Mouse (Mus musculus) left cerebral cortex, postnatal 14 days (tissue): ENCODE results near the gene Arhgap23. TPM values are rescaled to one million over a fixed set of nuclear protein-coding genes. Genes with fewer than 3 reads are reported as not detected.
A peak's percentile ranks its signal among the peaks of the same experiment; 100 is the strongest.

Experiments used
- DNase-seq, 2 experiments: peaks; one replicate each; pipeline ENCODE4 v3.0.0; 2021 to 2022; ENCODE audit warnings: low spot score in 2 of 2, mixed read lengths in 1 of 2
- intact Hi-C: fragments of 180-260 bp; cut with DNase I; formaldehyde crosslinking; loops from one replicate; pipeline ENCODE4 v1.15.1; 2025
- long read RNA-seq, 2 experiments: library from polyadenylated mRNA; stranded (forward); transcript quantifications; one replicate each; pipeline ENCODE4 v2.0.0; 2021
- total RNA-seq, 2 experiments: library from RNA; stranded (reverse); gene quantifications; 2 replicates each; pipeline ENCODE4 v1.2.3; 2021

Gene Arhgap23
- total RNA-seq: 10 to 100 TPM; 70.1 to 71.4 TPM
- long read RNA-seq, experiment 1, full-length matches to known transcripts: 5 of 51 reads
- long read RNA-seq, experiment 1, partial matches to known transcripts: 9 of 51 reads
- long read RNA-seq, experiment 1, other reads (novel, unspliced or antisense): 37 of 51 reads
- long read RNA-seq, experiment 2, full-length matches to known transcripts: 1 of 40 reads
- long read RNA-seq, experiment 2, partial matches to known transcripts: 9 of 40 reads
- long read RNA-seq, experiment 2, other reads (novel, unspliced or antisense): 30 of 40 reads

DNA sequence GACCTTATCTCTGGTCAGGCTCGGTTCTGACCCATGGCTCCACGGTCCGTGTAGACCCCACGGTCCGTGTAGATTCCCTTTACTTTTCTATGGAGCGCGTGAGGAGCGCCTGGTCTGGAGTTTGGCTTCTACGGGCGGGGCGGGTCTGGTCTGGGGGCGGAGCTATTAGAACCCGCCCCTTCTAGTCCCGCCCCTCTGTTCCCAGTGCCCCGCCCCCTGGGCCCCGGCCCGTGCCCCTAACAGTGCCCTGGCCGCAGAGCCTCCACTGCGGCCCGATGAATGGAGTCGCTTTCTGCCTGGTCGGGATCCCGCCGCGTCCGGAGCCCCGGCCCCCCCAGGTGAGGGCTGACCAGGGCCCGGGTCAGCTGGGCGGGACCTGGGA lies at the start of gene Arhgap23:
Gene Arhgap23 (plus strand): TSS at position 204 of the 382 bp plus-strand sequence.
- intact Hi-C loops: no loop called here
- DNase-seq: no peak

DNA sequence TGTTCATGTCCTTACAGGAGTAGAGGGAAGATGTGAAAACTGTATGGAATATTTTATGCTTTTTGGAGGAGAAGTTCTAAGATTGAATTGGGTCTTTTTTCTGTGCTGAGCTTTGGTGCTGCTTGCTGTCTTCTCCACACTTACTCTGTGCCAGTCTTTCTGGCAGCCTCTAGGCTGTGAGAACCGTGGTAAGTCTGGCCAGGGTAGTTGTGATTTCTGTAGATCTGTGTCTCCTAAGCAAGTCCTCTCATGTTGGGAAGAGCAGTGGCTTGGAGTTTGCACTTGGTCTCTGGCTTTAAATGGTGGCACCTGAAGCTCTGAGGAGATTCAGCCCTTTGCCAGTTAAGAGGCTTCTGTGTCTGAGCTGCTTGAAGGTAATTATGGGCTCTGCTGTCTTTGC lies 49.8 kb upstream of the Arhgap23 start:
- intact Hi-C loops: loop anchor here (2.0 kb wide), 1 partner anchor 31 kb away; no protein-coding TSS in a partner anchor
- DNase-seq: no peak

DNA sequence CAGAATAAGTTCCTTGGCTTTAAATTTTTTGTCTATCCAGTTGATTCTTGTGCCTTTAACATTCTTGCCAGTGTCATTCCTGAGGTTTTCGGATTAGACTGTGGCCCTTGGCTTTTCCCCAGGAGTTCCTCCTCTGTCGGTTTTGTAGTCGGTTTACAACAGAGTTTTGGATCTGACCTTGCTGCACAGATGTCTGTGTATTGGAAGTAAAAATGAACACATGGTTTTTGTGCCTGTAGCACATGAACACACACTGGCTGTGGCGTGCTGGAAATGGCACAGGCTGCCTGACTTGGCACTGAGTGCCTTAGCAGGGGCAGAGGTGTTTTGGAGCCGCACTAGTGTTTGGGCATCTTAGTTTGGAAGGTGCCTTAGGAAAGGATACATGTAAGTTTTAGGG lies 46.8 kb upstream of the Arhgap23 start:
- intact Hi-C loops: no loop called here

DNA sequence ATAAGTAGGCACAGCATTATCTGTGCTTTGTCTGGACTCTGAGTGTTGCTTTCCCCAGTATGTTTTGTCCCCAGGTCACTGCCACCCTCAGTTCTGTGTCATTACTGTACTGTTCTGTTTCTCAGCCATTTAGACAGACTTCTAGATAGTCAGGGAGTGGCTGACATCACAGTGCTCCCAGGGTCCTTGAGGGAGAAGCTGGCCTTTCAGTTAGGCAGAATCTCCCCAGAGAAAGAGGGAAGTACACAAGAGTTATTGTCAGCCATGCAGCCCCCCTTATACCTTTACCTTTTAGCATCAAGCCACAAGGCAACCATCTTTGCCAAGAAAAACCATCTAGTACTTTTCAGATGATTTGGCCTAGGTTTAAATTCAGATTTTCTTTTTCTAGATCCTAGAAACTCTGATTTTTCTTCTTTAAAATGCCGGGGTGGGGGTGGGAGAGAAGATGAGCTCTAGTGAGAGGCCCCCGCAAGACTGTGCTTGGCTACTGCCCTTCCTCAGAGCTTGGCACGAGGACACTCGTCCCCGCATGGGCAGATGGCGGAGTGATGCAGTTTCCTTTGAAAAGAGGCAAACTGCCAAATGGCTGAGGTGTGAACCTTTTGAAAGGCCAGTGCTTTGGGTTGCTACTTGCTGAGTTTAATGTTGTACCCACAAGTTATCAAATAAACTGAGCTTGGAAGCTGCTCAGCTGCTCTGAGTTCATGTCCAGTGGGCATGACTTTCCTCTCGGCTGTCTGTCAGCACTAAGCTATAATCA lies 44.8 kb upstream of the Arhgap23 start:
- intact Hi-C loops: no loop called here
- peak; percentile 61 to 68 for DNase-seq

More for the DNA sequence above, 46.8 kb upstream of the Arhgap23 start:
- no peak for DNase-seq

DNA sequence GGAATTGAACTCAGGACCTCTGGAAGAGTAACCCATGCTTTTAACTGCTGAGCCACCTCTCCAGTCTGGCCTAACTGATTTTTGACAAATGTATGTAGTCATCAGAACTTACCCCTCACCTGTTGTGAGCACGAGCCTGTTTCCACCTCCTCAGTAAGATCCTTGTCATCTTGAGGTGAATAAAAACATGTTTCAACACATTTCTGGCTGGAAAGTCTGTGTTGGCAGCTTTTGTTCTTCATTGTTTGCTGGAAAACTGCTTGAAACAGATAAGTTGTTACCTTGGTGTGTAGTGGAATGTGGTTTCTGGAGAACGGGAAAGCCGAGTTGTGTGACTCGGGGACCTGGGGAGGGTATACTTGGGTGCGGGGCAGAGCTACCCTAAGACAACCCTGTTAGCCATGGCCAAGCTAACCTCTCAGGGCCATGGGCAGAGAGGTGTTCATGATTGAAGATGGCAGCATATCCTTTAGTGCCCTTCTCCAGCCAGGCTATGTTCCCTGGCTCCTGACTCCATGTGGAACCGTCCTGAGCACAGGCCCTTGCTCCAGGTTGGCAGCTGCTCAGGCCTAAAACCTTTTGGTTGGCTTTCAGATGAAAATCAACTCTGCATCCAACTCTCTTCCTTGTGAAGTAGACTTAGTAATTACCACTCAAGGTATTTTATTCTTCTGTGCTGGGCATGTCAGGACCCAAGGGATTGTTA lies 43.0 kb upstream of the Arhgap23 start:
- no peak for DNase-seq
- intact Hi-C loops: no loop called here

DNA sequence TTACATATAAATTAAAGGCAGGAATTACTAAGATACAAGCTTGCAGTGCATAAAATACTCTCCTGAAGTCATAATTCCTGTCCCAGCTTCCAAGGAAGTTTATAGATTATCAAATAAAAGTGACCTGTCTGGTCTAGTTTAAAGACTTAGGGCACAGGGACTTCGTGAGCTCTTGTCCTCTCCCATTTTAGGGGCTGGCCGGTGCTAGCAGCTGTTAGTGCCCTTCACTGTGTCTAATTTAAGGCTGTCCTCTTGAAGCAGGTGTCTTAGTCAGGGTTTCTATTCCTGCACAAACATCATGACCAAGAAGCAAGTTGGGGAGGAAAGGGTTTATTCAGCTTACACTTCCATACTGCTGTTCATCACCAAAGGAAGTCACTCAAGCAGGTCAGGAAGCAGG lies 41.9 kb upstream of the Arhgap23 start:
- intact Hi-C loops: no loop called here
- no peak for DNase-seq

DNA sequence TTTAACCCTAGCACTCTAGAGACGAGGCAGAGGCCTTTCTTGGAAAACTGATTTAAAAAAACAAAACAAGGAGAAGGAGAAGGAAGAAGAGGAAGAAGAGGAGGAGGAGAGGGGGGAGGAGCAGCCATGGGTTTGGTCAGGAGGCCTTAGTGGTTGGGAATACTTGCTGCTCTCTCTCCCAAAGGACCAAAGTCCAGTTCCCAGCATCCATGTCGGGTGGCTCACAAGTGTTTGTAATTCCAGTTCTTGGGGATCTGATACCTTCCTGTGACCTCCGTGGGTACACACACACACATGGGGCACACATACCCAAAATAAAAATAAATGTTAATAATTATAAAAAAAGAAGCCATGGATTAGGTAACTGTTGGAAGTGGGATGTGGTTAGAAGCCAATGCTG lies 35.3 kb upstream of the Arhgap23 start:
- DNase-seq: no peak
- intact Hi-C loops: no loop called here

DNA sequence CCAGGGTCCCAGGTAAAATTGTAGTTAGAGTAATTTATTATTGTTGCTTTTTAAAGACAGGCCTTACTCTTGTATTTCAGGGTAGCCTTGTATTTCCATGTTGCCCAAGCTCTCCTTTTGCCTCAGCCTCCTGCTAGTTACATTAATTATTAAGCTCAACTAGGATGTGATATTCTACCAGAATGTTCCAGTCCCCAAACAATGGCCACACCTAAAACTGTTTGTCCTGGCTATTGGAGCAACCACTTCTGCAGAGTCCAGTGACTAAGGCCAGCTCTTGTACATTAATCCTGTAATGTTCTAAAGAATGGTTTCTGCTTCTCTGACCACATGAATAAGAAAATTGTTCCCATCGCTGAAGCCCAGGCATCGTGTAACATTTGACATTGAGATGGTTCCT lies 32.3 kb upstream of the Arhgap23 start:
- no peak for DNase-seq

DNA sequence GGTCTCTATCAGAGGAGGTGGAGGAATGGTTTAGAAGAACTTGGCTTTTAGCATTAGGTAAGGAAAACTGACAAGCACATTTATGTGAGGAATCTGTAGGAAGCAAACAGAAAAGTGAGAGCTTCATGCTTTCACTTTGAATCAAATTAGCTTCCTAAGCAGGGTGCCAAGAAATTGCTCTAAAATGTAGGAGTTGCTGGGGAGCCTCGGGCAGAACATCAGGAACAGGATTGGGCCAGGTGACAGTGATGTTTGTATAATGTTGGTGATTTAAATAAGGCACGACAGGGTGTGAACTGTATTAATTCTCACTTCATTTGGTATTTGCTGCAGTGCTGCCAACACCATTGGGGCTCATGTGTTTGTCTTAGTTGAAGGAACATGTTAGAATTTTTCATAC lies 31.6 kb upstream of the Arhgap23 start:
- intact Hi-C loops: no loop called here
- peak in 1 of 2 experiments; percentile 61 for DNase-seq

More for the DNA sequence above, 32.3 kb upstream of the Arhgap23 start:
- intact Hi-C loops: no loop called here

DNA sequence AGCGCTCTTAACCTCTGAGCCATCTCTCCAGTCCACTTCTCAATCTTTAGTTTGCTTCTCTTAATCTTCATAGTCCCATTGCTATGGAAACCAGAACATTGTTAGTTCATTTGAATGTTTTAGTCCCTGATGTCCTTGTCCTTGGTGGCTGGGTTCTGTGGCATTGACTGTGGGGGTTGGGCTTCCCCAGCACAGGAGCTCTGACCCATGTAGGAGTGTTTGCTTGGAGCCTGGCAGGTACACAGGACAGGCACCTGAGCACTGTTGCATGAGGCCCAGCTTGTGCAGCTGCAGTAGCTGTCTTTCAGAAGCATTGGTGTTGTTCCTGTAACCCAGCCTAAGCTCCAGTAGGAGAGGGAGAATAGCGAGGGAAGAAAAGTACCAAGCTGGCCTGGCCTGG lies 27.5 kb upstream of the Arhgap23 start:
- intact Hi-C loops: no loop called here
- DNase-seq: no peak

DNA sequence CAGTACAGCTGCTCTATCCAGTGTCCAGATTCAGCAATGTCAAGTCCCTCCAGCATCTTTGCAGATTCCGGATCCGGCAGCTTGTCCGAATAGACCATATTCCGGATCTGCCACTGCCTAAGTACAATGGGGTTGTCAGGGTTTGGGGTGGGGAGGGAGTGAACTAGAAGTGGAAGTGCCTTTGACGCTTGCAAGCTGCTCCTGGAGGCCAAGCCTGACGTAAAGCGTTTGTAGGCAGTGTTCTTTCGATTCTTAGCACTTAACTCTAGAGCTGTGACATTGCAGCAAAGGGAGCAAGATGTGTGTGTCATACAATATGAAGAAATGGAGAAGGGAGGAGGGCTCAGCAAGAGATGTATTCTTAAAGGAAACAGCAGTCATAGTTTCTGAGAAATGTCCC lies 26.2 kb upstream of the Arhgap23 start:
- no peak for DNase-seq
- intact Hi-C loops: no loop called here

DNA sequence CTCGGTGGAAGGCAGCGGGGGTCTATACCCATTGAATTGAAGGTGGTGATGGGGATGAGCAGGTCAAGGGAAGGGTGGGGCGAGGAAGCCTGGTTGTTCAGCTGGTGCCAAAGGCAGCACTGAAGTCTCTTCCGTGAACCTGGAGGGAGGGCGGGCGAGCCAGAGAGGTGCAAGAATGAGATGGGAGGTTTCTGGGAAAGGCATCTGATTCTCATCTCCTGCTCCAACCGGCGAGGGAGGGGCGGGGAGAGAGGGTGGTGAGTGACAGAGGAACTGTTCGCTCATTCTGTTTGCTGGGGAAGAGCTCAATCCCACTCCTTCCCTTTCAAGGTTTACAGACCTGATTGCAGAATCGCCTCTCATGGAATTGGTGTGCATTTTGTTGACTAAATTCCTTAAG lies 21.7 kb upstream of the Arhgap23 start:
- DNase-seq: no peak
- intact Hi-C loops: no loop called here

DNA sequence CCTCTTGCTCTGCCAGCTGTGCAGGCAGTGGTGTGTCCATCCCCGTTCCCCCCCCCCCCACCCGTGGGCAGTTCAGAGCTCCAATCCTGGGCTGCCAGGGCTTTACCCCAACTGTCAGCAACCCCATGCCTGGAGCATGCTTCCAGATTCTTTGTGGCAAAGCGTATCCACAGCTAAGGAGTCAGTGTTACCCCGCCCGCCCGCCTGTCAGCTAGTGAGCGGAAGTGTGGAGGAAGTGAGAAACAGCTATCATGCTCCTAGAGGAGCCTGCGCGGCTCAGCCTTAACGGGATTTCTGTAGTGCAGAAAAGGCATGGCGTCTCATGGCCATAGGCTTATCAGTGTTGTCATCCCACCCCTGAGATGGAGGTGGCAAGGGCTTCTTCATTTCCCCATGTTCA lies 21.2 kb upstream of the Arhgap23 start:
- DNase-seq: peak; percentile 67 to 73
- intact Hi-C loops: no loop called here

DNA sequence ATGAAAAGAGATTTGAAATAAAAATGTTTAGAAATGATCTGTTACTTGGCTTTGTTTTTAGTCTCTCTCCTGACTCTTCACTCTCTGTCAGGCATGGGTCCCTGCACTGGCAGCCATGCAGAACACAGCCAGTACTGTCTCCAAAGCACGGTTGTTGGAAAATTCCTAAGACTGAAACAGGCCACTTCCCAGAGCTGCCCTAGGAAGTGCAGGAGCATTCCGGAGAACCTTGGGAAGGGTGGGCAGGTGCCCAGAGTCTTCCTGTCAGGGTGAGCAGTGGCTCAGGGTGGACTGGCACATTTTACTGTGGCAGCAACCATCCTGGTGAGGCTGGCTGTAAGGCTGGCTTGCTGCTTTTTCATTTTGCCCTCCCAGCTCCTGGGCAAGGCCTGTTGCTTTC lies 16.8 kb upstream of the Arhgap23 start:
- DNase-seq: no peak
- intact Hi-C loops: no loop called here

DNA sequence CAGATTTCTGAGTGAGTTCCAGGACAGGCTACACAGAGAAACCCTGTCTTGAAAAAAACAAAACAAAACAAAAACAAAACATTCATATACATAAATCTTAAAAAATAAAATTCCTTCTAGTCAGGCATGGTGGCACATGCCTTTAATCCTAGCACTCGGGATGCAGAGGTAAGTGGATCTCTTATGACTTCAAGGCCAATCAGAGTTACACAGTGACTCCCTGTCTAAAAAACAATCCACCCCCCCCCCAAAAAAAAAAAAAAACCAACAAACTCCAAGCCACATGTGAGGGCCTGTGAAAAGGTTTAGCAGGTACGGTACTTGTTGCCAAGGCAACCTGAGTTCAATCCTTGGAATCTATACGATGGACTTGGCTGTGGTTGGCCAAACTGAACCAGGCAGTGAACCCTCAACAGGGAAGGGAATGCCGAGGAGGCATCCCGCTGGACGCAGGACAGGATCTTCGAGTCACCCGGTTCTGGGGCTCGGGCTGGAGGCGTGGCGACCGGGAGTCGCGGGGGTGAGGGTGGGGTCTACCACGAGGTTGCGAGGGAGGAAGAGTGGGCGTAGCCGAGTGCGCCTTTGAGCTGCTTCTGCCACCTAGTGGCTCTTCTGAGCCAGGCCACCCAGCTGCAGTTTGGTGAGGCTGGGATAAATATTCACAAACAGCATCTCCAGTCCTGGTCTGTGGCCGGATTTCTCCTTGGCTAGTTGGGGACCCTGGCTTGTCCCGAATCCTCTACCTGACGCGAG lies 15.2 kb upstream of the Arhgap23 start:
- DNase-seq: peak; percentile 82 to 90
- intact Hi-C loops: no loop called here

DNA sequence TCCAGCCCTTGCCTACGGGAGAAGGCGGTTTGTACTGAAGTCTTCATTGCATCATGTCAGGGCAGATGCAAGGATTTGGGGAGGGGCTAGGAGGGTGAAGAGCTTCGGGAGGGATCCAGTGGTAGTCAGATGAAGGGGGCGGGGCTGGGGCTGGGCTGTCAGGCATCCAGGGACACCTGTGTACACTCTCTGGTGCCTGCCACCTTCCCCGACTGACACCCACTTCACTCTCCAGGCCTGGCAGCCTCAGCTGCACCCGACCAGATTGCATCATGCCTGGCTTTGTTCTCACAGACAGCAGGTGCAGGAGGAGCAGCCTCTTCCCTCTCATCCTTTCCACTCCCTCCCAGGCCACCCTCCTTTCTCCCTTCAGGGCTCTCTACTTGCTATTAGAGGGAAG lies 14.3 kb upstream of the Arhgap23 start:
- peak; percentile 50 to 82 for DNase-seq
- intact Hi-C loops: no loop called here

DNA sequence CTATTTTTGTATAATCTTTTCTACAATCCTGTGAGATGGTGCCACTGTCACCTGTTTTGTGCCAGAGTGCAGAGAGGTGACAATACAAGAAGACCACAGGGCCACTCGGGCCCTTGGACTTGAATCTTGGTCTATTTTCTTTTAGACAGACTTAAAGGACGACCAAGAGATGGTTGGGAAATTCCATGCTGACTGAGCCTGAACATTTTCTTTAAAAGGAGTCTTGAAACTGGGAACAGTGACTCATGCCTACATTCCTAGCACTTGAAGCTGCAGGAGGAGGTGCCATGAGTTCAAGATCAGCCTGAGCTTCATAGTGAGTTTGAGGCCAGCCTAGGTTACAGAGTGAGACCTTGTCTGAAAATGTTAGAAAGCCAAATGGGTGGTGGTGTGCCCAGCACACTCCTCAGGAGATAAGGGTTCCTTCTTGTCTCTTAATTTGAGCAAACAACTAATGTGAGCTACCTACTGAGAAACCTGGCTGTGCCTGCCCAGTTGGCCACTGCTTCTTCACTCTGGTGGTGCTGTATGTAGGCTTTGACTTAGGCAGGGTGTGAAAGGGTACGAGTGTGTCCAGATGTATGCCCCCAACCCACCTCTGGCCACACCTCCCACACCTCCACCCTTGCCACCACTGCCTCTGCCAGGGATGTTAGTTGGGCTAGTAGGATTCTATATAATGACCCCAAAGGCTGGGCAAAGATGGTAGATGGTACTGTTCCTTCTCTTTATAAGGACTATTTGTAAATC lies 13.5 kb upstream of the Arhgap23 start:
- no peak for DNase-seq
- intact Hi-C loops: no loop called here

DNA sequence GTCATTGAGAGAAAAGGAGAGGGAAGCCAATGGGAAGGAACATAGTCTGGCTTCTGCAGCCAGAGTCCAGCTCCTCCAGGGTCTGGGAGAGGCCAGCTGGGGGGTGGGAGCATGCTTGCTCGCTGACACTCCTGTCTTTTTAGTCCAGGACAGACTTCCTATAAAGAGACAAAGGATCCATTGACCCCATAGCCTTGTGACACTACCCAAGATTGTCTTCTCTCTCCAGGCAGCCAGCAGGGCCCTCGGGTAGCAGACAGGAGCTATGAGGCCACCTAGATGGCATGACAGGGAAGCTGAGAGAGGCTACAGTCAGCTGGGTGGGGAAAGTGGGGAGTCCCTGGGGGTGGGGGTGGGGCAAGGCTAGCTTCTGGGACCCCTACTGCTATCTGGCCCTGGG lies 12.6 kb upstream of the Arhgap23 start:
- no peak for DNase-seq
- intact Hi-C loops: no loop called here

DNA sequence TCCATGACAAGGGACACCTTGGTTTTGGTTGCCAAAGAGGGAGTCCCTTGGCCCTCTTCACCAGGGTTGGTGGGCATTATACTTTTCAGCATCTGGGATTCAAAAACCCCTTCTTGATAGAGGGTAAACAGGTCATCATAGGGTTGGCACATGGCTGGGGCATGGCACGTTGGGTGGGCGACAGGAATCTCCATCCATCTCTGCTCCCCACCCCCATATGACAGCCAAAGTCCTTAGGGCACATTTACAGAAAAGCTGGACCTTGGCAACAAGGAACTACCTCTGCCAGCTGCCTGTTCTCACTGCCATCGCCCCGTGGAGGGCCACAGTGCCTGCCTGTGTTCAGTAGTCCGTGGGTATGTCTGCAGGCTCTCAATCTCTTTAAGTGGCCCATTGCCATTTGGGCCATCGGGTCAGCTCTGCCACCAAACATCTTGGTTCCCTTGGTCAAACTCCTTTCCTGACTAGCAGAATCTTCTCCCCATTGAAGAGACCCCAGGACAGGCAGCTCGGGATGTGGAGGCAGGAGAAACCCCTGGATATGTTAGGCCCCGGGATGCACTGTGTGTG lies 11.6 kb upstream of the Arhgap23 start:
- no peak for DNase-seq
- intact Hi-C loops: no loop called here
